ENCODE assay signal across 8 mouse cellular contexts in the genomic region with DNA sequence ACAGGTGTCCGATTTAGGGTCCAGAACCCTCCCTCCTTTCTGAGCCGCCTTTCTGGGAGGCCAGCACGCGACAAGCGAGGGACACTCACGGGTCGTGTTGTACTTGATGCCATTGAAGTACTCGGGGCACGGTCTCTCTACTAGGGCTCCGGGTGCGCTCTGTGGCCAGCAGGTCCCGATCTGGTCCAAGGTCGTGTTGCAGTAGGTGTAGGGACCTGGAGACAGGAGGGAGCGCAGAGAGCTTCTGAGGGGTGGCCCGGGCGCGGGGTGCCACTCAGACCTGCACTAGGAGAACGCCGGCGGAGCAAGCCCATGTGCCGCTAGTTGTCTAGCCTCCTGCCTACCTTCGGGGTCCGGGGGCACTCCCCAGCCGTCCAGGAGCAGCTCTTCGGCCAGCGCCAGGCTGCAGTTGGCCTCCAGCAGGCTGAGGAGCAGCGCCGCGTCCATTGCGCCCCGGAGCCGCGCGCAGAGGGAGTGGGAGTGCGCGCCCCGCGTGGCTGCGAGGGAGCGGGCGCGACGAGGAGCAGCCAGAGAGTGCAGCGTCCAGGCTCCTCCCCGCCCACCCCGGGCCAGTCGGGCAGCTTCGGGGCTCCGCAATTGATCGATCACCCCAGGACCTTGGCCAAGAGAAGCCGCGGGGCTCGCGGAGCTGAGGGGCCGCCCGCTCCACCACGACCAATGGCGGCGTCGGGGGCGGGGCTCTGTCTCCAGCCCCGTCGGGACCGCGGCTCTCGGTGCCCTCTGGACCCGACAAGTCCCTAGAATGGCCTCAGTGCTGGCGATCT. TPM values are rescaled to one million over a fixed set of nuclear protein-coding genes. Genes with fewer than 3 reads are reported as not detected.
DNase-seq lines count a peak whose midpoint lies in the region; ATAC-seq lines count a peak whose summit lies in the region.

No protein-coding gene starts in this region.

- intact Hi-C loops in left cerebral cortex, postnatal 4 days (cut with DNase I) = no loop called here
- intact Hi-C loops in left cerebral cortex, postnatal 25 days (cut with DNase I) = no loop called here

- H3K4me1 ChIP-seq in embryonic facial prominence, embryonic 11.5 days (ENCODE audit: control insufficient read depth, insufficient read depth, low read length) = no peaks in the 10 kb centered on the region
- peaks cover 11% of the 10 kb centered on the region for H3K4me1 ChIP-seq in hindbrain, embryonic 16.5 days (ENCODE audit: control insufficient read depth, insufficient read depth, low read depth, low read length)
- peaks cover 5% of the 10 kb centered on the region for H3K4me1 ChIP-seq in liver, embryonic 11.5 days (replicated peaks; ENCODE audit: control insufficient read depth, insufficient read depth, low read length)

- H3K9ac ChIP-seq in embryonic facial prominence, embryonic 11.5 days (replicated peaks; ENCODE audit: low read length) = no peak overlapping the region
- peak overlapping the region; percentile 65 for H3K9ac ChIP-seq in hindbrain, embryonic 16.5 days (ENCODE audit: low read depth, low read length)
- H3K9ac ChIP-seq in liver, embryonic 11.5 days (ENCODE audit: low read depth, low read length) = peak overlapping the region; percentile 28; the same call in 1 of the 2 replicates

- peak overlapping the region; percentile 68 for H3K4me2 ChIP-seq in embryonic facial prominence, embryonic 11.5 days (ENCODE audit: low read depth, low read length)
- peak overlapping the region; percentile 63 for H3K4me2 ChIP-seq in hindbrain, embryonic 16.5 days (ENCODE audit: low read length)
- H3K4me2 ChIP-seq in liver, embryonic 11.5 days = peak overlapping the region; percentile 73

- H3K4me3 ChIP-seq in embryonic facial prominence, embryonic 11.5 days (ENCODE audit: low read depth, low read length) = peak overlapping the region; percentile 47
- peak overlapping the region; percentile 57 for H3K4me3 ChIP-seq in hindbrain, embryonic 16.5 days (ENCODE audit: low read length)
- peak overlapping the region; percentile 52 for H3K4me3 ChIP-seq in liver, embryonic 11.5 days (ENCODE audit: low read depth, low read length)

- H3K9me3 ChIP-seq in embryonic facial prominence, embryonic 11.5 days (replicated peaks; ENCODE audit: control insufficient read depth, low read length) = no peaks in the 10 kb centered on the region
- no peaks in the 10 kb centered on the region for H3K9me3 ChIP-seq in hindbrain, embryonic 16.5 days (ENCODE audit: control insufficient read depth, low read length)
- no peaks in the 10 kb centered on the region for H3K9me3 ChIP-seq in liver, embryonic 11.5 days (ENCODE audit: control insufficient read depth, low read length)

- ATAC-seq in embryonic facial prominence, embryonic 11.5 days (replicated peaks; ENCODE audit: insufficient number of reproducible peaks, low FRiP score, low TSS enrichment, low read depth) = peak; percentile 52; the same call in 1 of the 2 replicates
- ATAC-seq in hindbrain, embryonic 16.5 days = peak; percentile 76
- peak; percentile 72 for ATAC-seq in liver, embryonic 11.5 days (replicated peaks; ENCODE audit: low FRiP score)

- no peak overlapping the region for H3K27ac ChIP-seq in embryonic facial prominence, embryonic 11.5 days (replicated peaks; ENCODE audit: low read depth, low read length)
- H3K27ac ChIP-seq in hindbrain, embryonic 16.5 days (ENCODE audit: low read depth, low read length) = no peak overlapping the region
- no peak overlapping the region for H3K27ac ChIP-seq in liver, embryonic 11.5 days (ENCODE audit: low read depth, low read length)

- H3K36me3 ChIP-seq in embryonic facial prominence, embryonic 11.5 days (replicated peaks; ENCODE audit: control insufficient read depth, insufficient read depth, low read depth, low read length) = no peaks in the 10 kb centered on the region
- no peaks in the 10 kb centered on the region for H3K36me3 ChIP-seq in hindbrain, embryonic 16.5 days (ENCODE audit: control insufficient read depth, insufficient read depth, low read length)
- no peaks in the 10 kb centered on the region for H3K36me3 ChIP-seq in liver, embryonic 11.5 days (ENCODE audit: control insufficient read depth, insufficient read depth, low read length)

- peaks cover 32% of the 10 kb centered on the region for H3K27me3 ChIP-seq in embryonic facial prominence, embryonic 11.5 days (ENCODE audit: control insufficient read depth, insufficient read depth, low read length)
- peaks cover 38% of the 10 kb centered on the region for H3K27me3 ChIP-seq in hindbrain, embryonic 16.5 days (replicated peaks; ENCODE audit: control insufficient read depth, insufficient read depth, low read length)
- peaks cover 57% of the 10 kb centered on the region for H3K27me3 ChIP-seq in liver, embryonic 11.5 days (replicated peaks; ENCODE audit: control insufficient read depth, insufficient read depth, low read length)

- WGBS in embryonic facial prominence, embryonic 11.5 days = under 1% methylated on average over 59 of the region's 68 CpGs
- under 1% methylated on average over 62 of the region's 68 CpGs for WGBS in hindbrain, embryonic 16.5 days
- 1% methylated on average over 57 of the region's 68 CpGs for WGBS in liver, embryonic 11.5 days

- DNase-seq in left cerebral cortex, postnatal 4 days = peak; percentile 13
- DNase-seq in left cerebral cortex, postnatal 25 days (ENCODE audit: low spot score in 2 of 2) = no peak
- DNase-seq in embryonic facial prominence, embryonic 11.5 days (ENCODE audit: low spot score) = peak; percentile 30
- peak; percentile 59 for DNase-seq in liver, embryonic 11.5 days (ENCODE audit: low spot score)
- DNase-seq in retina, embryonic 14.5 days (ENCODE audit: low spot score) = peak; percentile 59
- DNase-seq in thymus, postnatal 4 days = no peak
- DNase-seq in gastrocnemius, postnatal 4 days (ENCODE audit: low spot score in 2 of 2) = no peak

RNA-seq across cellular contexts. Expression of gene Crhr2, which starts 15.3 kb away (rescaled TPM):
- total RNA-seq in left cerebral cortex, postnatal 4 days (2021) = 1 to 10 TPM; 1.3 to 1.7 TPM
- total RNA-seq in left cerebral cortex, postnatal 25 days (2021) = 1 to 10 TPM; 2.6 to 3.1 TPM
- 0.18 TPM in 1 of 2 replicates, not detected in the other for polyA plus RNA-seq in embryonic facial prominence, embryonic 11.5 days (2014; fragmentation: Nextera tagmentation; extraction: Ambion mirVana)
- 1.4 and 1.7 TPM in 2 replicates for polyA plus RNA-seq in hindbrain, embryonic 16.5 days (2015; fragmentation: Nextera tagmentation; extraction: Ambion mirVana)
- 0.95 and 1.0 TPM in 2 replicates for polyA plus RNA-seq in liver, embryonic 11.5 days (2014; fragmentation: Nextera tagmentation; extraction: Ambion mirVana)
- total RNA-seq in gastrocnemius, postnatal 4 days (2021) = 1 to 10 TPM; 3.5 to 4.1 TPM

RNA-seq across cellular contexts. Expression of gene Inmt, which starts 57.3 kb away (rescaled TPM):
- not detected for total RNA-seq in left cerebral cortex, postnatal 4 days (2021)
- 1 to 10 TPM; 1.0 to 1.6 TPM for total RNA-seq in left cerebral cortex, postnatal 25 days (2021)
- 3.1 and 5.3 TPM in 2 replicates for polyA plus RNA-seq in embryonic facial prominence, embryonic 11.5 days (2014; fragmentation: Nextera tagmentation; extraction: Ambion mirVana)
- not detected in 2 replicates for polyA plus RNA-seq in hindbrain, embryonic 16.5 days (2015; fragmentation: Nextera tagmentation; extraction: Ambion mirVana)
- polyA plus RNA-seq in liver, embryonic 11.5 days (2014; fragmentation: Nextera tagmentation; extraction: Ambion mirVana) = 0.58 and 1.0 TPM in 2 replicates
- not detected for total RNA-seq in gastrocnemius, postnatal 4 days (2021)

Comparison
In these comparisons a context has a peak if more than half of its experiments do, and no peak if none do; other contexts are left out.
1. DNase-seq: peak in left cerebral cortex, postnatal 4 days (single experiment), embryonic facial prominence, embryonic 11.5 days (single experiment), liver, embryonic 11.5 days (single experiment) and retina, embryonic 14.5 days (single experiment); none in left cerebral cortex, postnatal 25 days (0 of 2), thymus, postnatal 4 days (single experiment) and gastrocnemius, postnatal 4 days (0 of 2).
2. Peak in every context shown above with its lines, with median percentiles within 50 percentile points of each other: ATAC-seq, H3K4me2 ChIP-seq and H3K4me3 ChIP-seq.